Mouse (Mus musculus) c-Kit-positive CD71-positive TER-119-positive erythroid progenitor cells, embryonic 14.5 days (primary cell): ENCODE results near the gene Eef1akmt3.
"Not testable (repeated sequence)": the region's sequence is repeated elsewhere in the genome, so short reads cannot be mapped to it uniquely, and the experiment has no call there.

Experiments
- DNase-seq: peaks from one replicate; pipeline ENCODE4 v3.0.0-alpha.2; 2013; ENCODE audit warnings: low spot score

Gene Eef1akmt3

GRCm38 (mm10) chr10:127070190-127071121 is 29.1 kb upstream of the Eef1akmt3 start, which contains the start of gene Tspan31:
TSS of gene Tspan31 (minus strand) at chr10:127070264.
- DNase-seq = peak; percentile 93

- DNase-seq = no peak
Measured at GRCm38 (mm10) chr10:127069281-127070189, 28.2 kb upstream of the Eef1akmt3 start.

- DNase-seq = no peak
Measured at GRCm38 (mm10) chr10:127068360-127069038, 27.2 kb upstream of the Eef1akmt3 start.

- DNase-seq = no peak
Measured at GRCm38 (mm10) chr10:127066519-127067018, 25.3 kb upstream of the Eef1akmt3 start.

GRCm38 (mm10) chr10:127065981-127066380 is 24.7 kb upstream of the Eef1akmt3 start:
- no peak for DNase-seq

GRCm38 (mm10) chr10:127063913-127064870 is 22.9 kb upstream of the Eef1akmt3 start:
- DNase-seq = no peak

GRCm38 (mm10) chr10:127063239-127063872 is 22.0 kb upstream of the Eef1akmt3 start, which contains the start of gene Cdk4:
TSS of gene Cdk4 (plus strand) at chr10:127063534.
- DNase-seq = peak; percentile 95

GRCm38 (mm10) chr10:127062503-127062902 is 21.2 kb upstream of the Eef1akmt3 start:
- DNase-seq = no peak

- DNase-seq = not testable (repeated sequence)
Measured at GRCm38 (mm10) chr10:127062101-127062500, 20.8 kb upstream of the Eef1akmt3 start.

- no peak for DNase-seq
Measured at GRCm38 (mm10) chr10:127061513-127061912, 20.2 kb upstream of the Eef1akmt3 start.

- DNase-seq = no peak
Measured at GRCm38 (mm10) chr10:127061085-127061484, 19.8 kb upstream of the Eef1akmt3 start.

GRCm38 (mm10) chr10:127059968-127060916 is 18.9 kb upstream of the Eef1akmt3 start, which contains the start of gene March9:
TSS of gene March9 (minus strand) at chr10:127060184.
- DNase-seq = no peak

GRCm38 (mm10) chr10:127059174-127059967 is 18.1 kb upstream of the Eef1akmt3 start:
- DNase-seq = no peak

- DNase-seq = no peak
Measured at GRCm38 (mm10) chr10:127058708-127059107, 17.4 kb upstream of the Eef1akmt3 start.

- peak; percentile 60 for DNase-seq
Measured at GRCm38 (mm10) chr10:127058161-127058560, 16.8 kb upstream of the Eef1akmt3 start.

GRCm38 (mm10) chr10:127056490-127056889 is 15.2 kb upstream of the Eef1akmt3 start:
- DNase-seq = no peak

GRCm38 (mm10) chr10:127055406-127055805 is 14.1 kb upstream of the Eef1akmt3 start:
- DNase-seq = no peak

GRCm38 (mm10) chr10:127054646-127055045 is 13.3 kb upstream of the Eef1akmt3 start:
- DNase-seq = no peak
